Mouse (Mus musculus): ENCODE results near the gene E030018B13Rik. TPM values are rescaled to one million over a fixed set of nuclear protein-coding genes. Genes with fewer than 3 reads are reported as not detected.

E030018B13Rik gene
- total RNA-seq, 2 experiments from 2014 or later: not detected

- peak in 1 of 2 experiments; percentile 59 for DNase-seq
Observed at GRCm38 (mm10) chr7:63938066-63938913, 21.6 kb downstream of the E030018B13Rik start.

GRCm38 (mm10) chr7:63938914-63939396 lies 22.3 kb downstream of the E030018B13Rik start, which contains the start of gene Klf13:
Gene Klf13, minus strand, starts transcription at chr7:63938915.
- DNase-seq: peak; percentile 98 to 99

GRCm38 (mm10) chr7:63939397-63939951 lies 22.8 kb downstream of the E030018B13Rik start:
- peak in 1 of 2 experiments; percentile 60 for DNase-seq

GRCm38 (mm10) chr7:63940321-63940720 lies 23.7 kb downstream of the E030018B13Rik start:
- DNase-seq: no peak

GRCm38 (mm10) chr7:63941050-63941449 lies 24.4 kb downstream of the E030018B13Rik start:
- DNase-seq: no peak

GRCm38 (mm10) chr7:63941501-63941900 lies 24.8 kb downstream of the E030018B13Rik start:
- DNase-seq: no peak

GRCm38 (mm10) chr7:63943946-63944345 lies 27.3 kb downstream of the E030018B13Rik start:
- no peak for DNase-seq

GRCm38 (mm10) chr7:63947514-63948487 lies 31.1 kb downstream of the E030018B13Rik start:
- no peak for DNase-seq

GRCm38 (mm10) chr7:63949176-63949575 lies 32.5 kb downstream of the E030018B13Rik start:
- no peak for DNase-seq

GRCm38 (mm10) chr7:63950931-63951607 lies 34.4 kb downstream of the E030018B13Rik start:
- DNase-seq: peak; percentile 78 to 81

GRCm38 (mm10) chr7:63952077-63952898 lies 35.6 kb downstream of the E030018B13Rik start:
- no peak for DNase-seq

- DNase-seq: no peak
Observed at GRCm38 (mm10) chr7:63955440-63955839, 38.8 kb downstream of the E030018B13Rik start.

GRCm38 (mm10) chr7:63956138-63956823 lies 39.6 kb downstream of the E030018B13Rik start:
- DNase-seq: no peak

GRCm38 (mm10) chr7:63956981-63957713 lies 40.5 kb downstream of the E030018B13Rik start:
- peak; percentile 76 to 81 for DNase-seq

- peak in 1 of 2 experiments; percentile 61 for DNase-seq
Observed at GRCm38 (mm10) chr7:63957872-63958640, 41.4 kb downstream of the E030018B13Rik start.

- DNase-seq: no peak
Observed at GRCm38 (mm10) chr7:63963632-63964031, 47.0 kb downstream of the E030018B13Rik start.

GRCm38 (mm10) chr7:63964121-63964520 lies 47.5 kb downstream of the E030018B13Rik start:
- no peak for DNase-seq

GRCm38 (mm10) chr7:63965135-63965534 lies 48.5 kb downstream of the E030018B13Rik start:
- DNase-seq: peak; percentile 78 to 84
